Mouse (Mus musculus): ENCODE measurements around the gene Sapcd2. TPM values are rescaled to one million over a fixed set of nuclear protein-coding genes. Genes with fewer than 3 reads are reported as not detected.

Sapcd2 gene
- 6.7 and 9.4 TPM in 2 replicates for polyA plus RNA-seq (2012; rRNA removed)

DNA sequence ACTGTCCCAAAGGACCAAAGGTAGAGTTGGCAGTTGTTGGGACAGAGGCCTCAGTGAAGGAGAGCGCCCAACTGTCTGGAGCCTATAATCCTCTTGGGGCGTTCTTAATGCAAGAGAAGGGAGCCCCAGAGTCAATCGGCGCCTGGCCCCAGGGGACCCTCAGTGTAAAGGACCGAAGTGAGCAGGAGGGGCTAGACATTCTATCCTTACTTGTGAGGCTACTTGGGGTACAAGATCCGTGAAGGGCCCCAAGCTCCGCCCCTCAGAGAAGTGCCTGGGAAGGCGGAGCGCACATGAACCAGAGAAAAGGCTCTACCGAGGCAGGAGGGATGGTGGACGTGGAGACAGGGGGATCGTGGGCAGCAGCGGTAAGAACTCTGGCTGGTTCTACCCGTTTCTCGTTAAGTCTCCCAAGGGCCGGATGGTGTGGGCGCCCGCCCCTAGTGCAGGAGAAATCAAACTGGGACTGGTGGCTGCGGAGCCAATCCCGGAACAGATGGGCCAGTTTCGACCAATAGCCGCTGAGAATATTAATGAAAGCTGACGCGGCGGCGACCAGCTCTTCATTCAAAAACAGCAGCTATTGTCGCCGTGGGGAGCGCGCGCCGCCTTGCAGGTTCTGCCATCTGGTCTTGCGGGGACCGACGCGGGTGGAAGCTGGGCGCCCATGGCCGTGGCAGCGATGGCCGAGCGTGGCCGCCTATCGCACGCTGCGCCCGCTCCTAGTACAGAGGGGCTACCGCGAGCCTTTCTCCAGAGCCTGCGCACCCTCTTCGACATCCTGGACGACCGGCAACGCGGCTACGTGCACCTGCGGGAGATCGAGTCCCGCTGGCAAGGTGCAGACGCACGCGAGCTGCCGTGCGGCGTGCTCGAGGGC lies at the start of gene Sapcd2:
Gene Sapcd2 (plus strand): TSS at position 558 of the 880 bp plus-strand sequence.
- H3K27me3 ChIP-seq (ENCODE audit: control insufficient read depth, insufficient read depth, low read length) = no peaks in the 10 kb centered on the region
- H3K36me3 ChIP-seq (ENCODE audit: control insufficient read depth, insufficient read depth, low read length) = no peaks in the 10 kb centered on the region
- peak within 1 kb of the TSS; percentile 56 for H3K27ac ChIP-seq (ENCODE audit: insufficient read depth, low read length)
- WGBS = 2% methylated on average over 65 of the region's 65 CpGs
- H3K4me3 ChIP-seq (ENCODE audit: extremely low read depth, insufficient read depth, insufficient read length) = peak within 1 kb of the TSS; percentile 67
- TF ChIP-seq POLR2A (IDR thresholded peaks at IDR 0.05; ENCODE audit: low read depth, low read length) (no peak), CTCF (IDR thresholded peaks at IDR 0.05; ENCODE audit: extremely low read depth, insufficient read depth, insufficient read length, insufficient replicate concordance) (no peak)
- peaks cover 8% of the 10 kb centered on the region for H3K4me1 ChIP-seq (ENCODE audit: control insufficient read depth, insufficient read depth, insufficient read length)
- DNase-seq (ENCODE audit: low read depth in 1 of 2, low spot score in 2 of 2) = peak; percentile 72 to 83

DNA sequence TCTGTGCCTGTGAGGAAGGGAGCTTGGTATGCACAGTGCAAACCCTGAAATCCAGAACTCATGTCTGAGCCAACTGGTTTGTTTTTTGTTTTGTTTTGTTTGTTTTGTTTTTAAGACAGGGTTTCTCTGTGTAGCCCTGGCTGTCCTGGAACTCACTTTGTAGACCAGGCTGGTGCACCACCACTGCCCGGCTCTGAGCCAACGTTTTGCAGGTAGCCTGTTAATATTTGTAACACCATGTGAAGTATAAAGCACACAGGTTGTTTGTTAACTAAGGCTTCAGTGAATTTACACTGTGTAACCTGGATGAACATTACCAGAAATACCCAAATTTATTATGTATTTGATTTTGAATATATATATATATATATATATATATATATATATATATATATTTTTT lies 46.1 kb upstream of the Sapcd2 start:
- Histone ChIP-seq H3K4me1 (ENCODE audit: control insufficient read depth, insufficient read depth, insufficient read length) (no peaks in the 10 kb centered on the region), H3K4me3 (ENCODE audit: extremely low read depth, insufficient read depth, insufficient read length) (no peak overlapping the region), H3K27ac (ENCODE audit: insufficient read depth, low read length) (no peak overlapping the region), H3K27me3 (ENCODE audit: control insufficient read depth, insufficient read depth, low read length) (peaks cover 2% of the 10 kb centered on the region; the same call in 1 of the 2 replicates), H3K36me3 (ENCODE audit: control insufficient read depth, insufficient read depth, low read length) (no peaks in the 10 kb centered on the region)
- DNase-seq (ENCODE audit: low read depth in 1 of 2, low spot score in 2 of 2) = no peak
- 78% methylated on average over 2 of the region's 2 CpGs for WGBS
- TF ChIP-seq CTCF (IDR thresholded peaks at IDR 0.05; ENCODE audit: extremely low read depth, insufficient read depth, insufficient read length, insufficient replicate concordance) = no peak

GRCm38 (mm10) chr2:25328440-25328839 lies 43.7 kb upstream of the Sapcd2 start:
- Histone ChIP-seq H3K27me3 (ENCODE audit: control insufficient read depth, insufficient read depth, low read length) (no peaks in the 10 kb centered on the region), H3K27ac (ENCODE audit: insufficient read depth, low read length) (no peak overlapping the region), H3K36me3 (ENCODE audit: control insufficient read depth, insufficient read depth, low read length) (no peaks in the 10 kb centered on the region), H3K4me3 (ENCODE audit: extremely low read depth, insufficient read depth, insufficient read length) (no peak overlapping the region), H3K4me1 (ENCODE audit: control insufficient read depth, insufficient read depth, insufficient read length) (peaks cover 6% of the 10 kb centered on the region; the same call in 1 of the 2 replicates)
- no peak for DNase-seq (ENCODE audit: low read depth in 1 of 2, low spot score in 2 of 2)
- TF ChIP-seq POLR2A (IDR thresholded peaks at IDR 0.05; ENCODE audit: low read depth, low read length) (no peak), CTCF (IDR thresholded peaks at IDR 0.05; ENCODE audit: extremely low read depth, insufficient read depth, insufficient read length, insufficient replicate concordance) (no peak)
- WGBS = 48% methylated on average over 7 of the region's 7 CpGs

DNA sequence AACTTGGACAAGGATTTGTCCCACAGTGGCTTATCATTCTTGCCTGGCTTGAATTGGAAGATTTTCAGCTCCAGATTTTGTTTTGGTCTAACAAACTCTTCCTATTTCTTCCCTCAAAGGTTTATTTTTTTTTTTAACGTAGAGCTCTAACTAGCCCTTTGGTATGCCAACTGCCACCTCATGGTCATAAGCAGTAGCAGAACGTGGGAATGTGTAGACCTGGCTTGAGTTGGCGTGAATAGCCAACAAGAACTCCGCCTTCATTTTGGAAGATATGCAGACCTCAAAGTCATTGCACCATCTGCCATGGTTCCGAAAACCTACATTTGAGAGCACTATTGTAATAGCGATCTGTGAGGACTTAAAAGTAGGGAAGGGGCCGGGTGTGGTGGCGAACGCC lies 40.7 kb upstream of the Sapcd2 start:
- no peak overlapping the region for H3K27ac ChIP-seq (ENCODE audit: insufficient read depth, low read length)
- H3K36me3 ChIP-seq (ENCODE audit: control insufficient read depth, insufficient read depth, low read length) = peaks cover 11% of the 10 kb centered on the region

GRCm38 (mm10) chr2:25332286-25333160 lies 39.6 kb upstream of the Sapcd2 start, which contains the start of gene Man1b1:
Gene Man1b1, plus strand, starts transcription at chr2:25332338.
- H3K27me3 ChIP-seq (ENCODE audit: control insufficient read depth, insufficient read depth, low read length) = no peaks in the 10 kb centered on the region
- peaks cover 7% of the 10 kb centered on the region; the same call in 1 of the 2 replicates for H3K4me1 ChIP-seq (ENCODE audit: control insufficient read depth, insufficient read depth, insufficient read length)
- peaks cover 12% of the 10 kb centered on the region for H3K36me3 ChIP-seq (ENCODE audit: control insufficient read depth, insufficient read depth, low read length)
- DNase-seq (ENCODE audit: low read depth in 1 of 2, low spot score in 2 of 2) = peak; percentile 99
- WGBS = under 1% methylated on average over 78 of the region's 78 CpGs
- H3K27ac ChIP-seq (ENCODE audit: insufficient read depth, low read length) = peak within 1 kb of the TSS; percentile 84
- H3K4me3 ChIP-seq (ENCODE audit: extremely low read depth, insufficient read depth, insufficient read length) = peak within 1 kb of the TSS; percentile 89
- no peak; the same call in 1 of the 2 replicates for TF ChIP-seq CTCF (IDR thresholded peaks at IDR 0.05; ENCODE audit: extremely low read depth, insufficient read depth, insufficient read length, insufficient replicate concordance)
- TF ChIP-seq POLR2A (IDR thresholded peaks at IDR 0.05; ENCODE audit: low read depth, low read length) = peak; percentile 63

More for the DNA sequence above, 40.7 kb upstream of the Sapcd2 start:
- TF ChIP-seq CTCF (IDR thresholded peaks at IDR 0.05; ENCODE audit: extremely low read depth, insufficient read depth, insufficient read length, insufficient replicate concordance) = no peak
- no peak for TF ChIP-seq POLR2A (IDR thresholded peaks at IDR 0.05; ENCODE audit: low read depth, low read length)
- no peak for DNase-seq (ENCODE audit: low read depth in 1 of 2, low spot score in 2 of 2)
- Histone ChIP-seq H3K4me3 (ENCODE audit: extremely low read depth, insufficient read depth, insufficient read length) (no peak overlapping the region), H3K4me1 (ENCODE audit: control insufficient read depth, insufficient read depth, insufficient read length) (peaks cover 7% of the 10 kb centered on the region; the same call in 1 of the 2 replicates), H3K27me3 (ENCODE audit: control insufficient read depth, insufficient read depth, low read length) (no peaks in the 10 kb centered on the region)
- WGBS = 56% methylated on average over 9 of the region's 9 CpGs

GRCm38 (mm10) chr2:25333569-25333968 lies 38.6 kb upstream of the Sapcd2 start:
- no peak for DNase-seq (ENCODE audit: low read depth in 1 of 2, low spot score in 2 of 2)
- Histone ChIP-seq H3K36me3 (ENCODE audit: control insufficient read depth, insufficient read depth, low read length) (peaks cover 19% of the 10 kb centered on the region), H3K27me3 (ENCODE audit: control insufficient read depth, insufficient read depth, low read length) (no peaks in the 10 kb centered on the region), H3K4me3 (ENCODE audit: extremely low read depth, insufficient read depth, insufficient read length) (no peak overlapping the region), H3K4me1 (ENCODE audit: control insufficient read depth, insufficient read depth, insufficient read length) (peaks cover 7% of the 10 kb centered on the region; the same call in 1 of the 2 replicates), H3K27ac (ENCODE audit: insufficient read depth, low read length) (no peak overlapping the region)
- 90% methylated on average over 2 of the region's 2 CpGs for WGBS
- TF ChIP-seq CTCF (IDR thresholded peaks at IDR 0.05; ENCODE audit: extremely low read depth, insufficient read depth, insufficient read length, insufficient replicate concordance) (no peak), POLR2A (IDR thresholded peaks at IDR 0.05; ENCODE audit: low read depth, low read length) (no peak)

Data from spleen, adult 2 months (tissue).